Mouse (Mus musculus) MEL (cell line): ENCODE results near the gene Cux1. TPM values are rescaled to one million over a fixed set of nuclear protein-coding genes. Genes with fewer than 3 reads are reported as not detected.

ENCODE experiments used
- DNase-seq: peaks from one replicate; pipeline ENCODE4 v3.0.0; 2011; ENCODE audit warnings: low read depth, low spot score
- H3K27ac ChIP-seq: 2 replicates; pipeline ENCODE4 v1.5.1; 2012; ENCODE audit warnings: low read depth, mild to moderate bottlenecking, control low read depth, low read length, moderate library complexity; ENCODE audit not compliant: control insufficient read depth
- H3K27me3 ChIP-seq, 2 experiments: fragments of 150-350 bp in 1 of 2; sonication (generic) in 1 of 2; 2 replicates each; pipeline ENCODE4 v1.6.1; 2012; ENCODE audit warnings: low read length in 2 of 2, mild to moderate bottlenecking in 2 of 2, improper control_type of control experiment in 1 of 2, moderate library complexity in 1 of 2; ENCODE audit not compliant: insufficient read depth in 2 of 2, control insufficient read depth in 1 of 2
- H3K36me3 ChIP-seq, 2 experiments: 2 replicates each; pipeline ENCODE4 v1.6.1; 2012 to 2014; ENCODE audit warnings: low read length in 2 of 2, improper control_type of control experiment in 1 of 2, inconsistent platforms in 1 of 2, mild to moderate bottlenecking in 1 of 2; ENCODE audit not compliant: insufficient read depth in 2 of 2, control insufficient read depth in 1 of 2
- H3K4me1 ChIP-seq, 2 experiments: fragments of 150-350 bp in 1 of 2; sonication (generic) in 1 of 2; 2 replicates each; pipeline ENCODE4 v1.6.1; 2012; ENCODE audit warnings: low read length in 2 of 2, improper control_type of control experiment in 1 of 2, mild to moderate bottlenecking in 1 of 2; ENCODE audit not compliant: insufficient read depth in 2 of 2, control insufficient read depth in 1 of 2
- H3K4me3 ChIP-seq, 2 experiments: fragments of 150-350 bp in 1 of 2; sonication (generic) in 1 of 2; 2 replicates each; pipeline ENCODE4 v1.5.1; 2012; ENCODE audit warnings: low read depth in 2 of 2, low read length in 2 of 2, mild to moderate bottlenecking in 2 of 2, moderate library complexity in 2 of 2, control low read depth in 1 of 2, improper control_type of control experiment in 1 of 2; ENCODE audit not compliant: control insufficient read depth in 1 of 2, insufficient read depth in 1 of 2
- H3K79me2 ChIP-seq: 2 replicates; pipeline ENCODE4 v1.6.1; 2012; ENCODE audit warnings: mild to moderate bottlenecking, low read length, moderate library complexity; ENCODE audit not compliant: control insufficient read depth, poor library complexity, insufficient read depth
- H3K9ac ChIP-seq: 2 replicates; pipeline ENCODE4 v1.6.1; 2012; ENCODE audit warnings: low read depth, mild to moderate bottlenecking, control low read depth, low read length, moderate library complexity; ENCODE audit not compliant: control insufficient read depth, poor library complexity, severe bottlenecking
- H3K9me3 ChIP-seq: fragments of 150-350 bp; sonication (generic); replicated peaks from 2 replicates; pipeline ENCODE4 v1.6.1; 2012; ENCODE audit warnings: mild to moderate bottlenecking, low read length, improper control_type of control experiment, moderate library complexity; ENCODE audit not compliant: insufficient read depth
- BHLHE40 ChIP-seq: IDR thresholded peaks from 2 replicates; pipeline ENCODE4 v1.6.1; 2012; ENCODE audit warnings: low read depth, mild to moderate bottlenecking, inconsistent platforms, low read length, improper control_type of control experiment, borderline replicate concordance
- CHD1 ChIP-seq: IDR thresholded peaks from 2 replicates; pipeline ENCODE4 v1.6.1; 2012; ENCODE audit warnings: low read depth, mild to moderate bottlenecking, inconsistent platforms, low read length, improper control_type of control experiment
- CHD2 ChIP-seq: IDR thresholded peaks from 2 replicates; pipeline ENCODE4 v1.6.1; 2011; ENCODE audit warnings: low read length, improper control_type of control experiment
- CTCF ChIP-seq, 3 experiments: IDR thresholded peaks in 2 of 3; conservative IDR thresholded peaks in 1 of 3; 2 replicates each; pipeline ENCODE4 v1.5.1; 2011 to 2012; ENCODE audit warnings: low read length in 3 of 3, low read depth in 2 of 3, mild to moderate bottlenecking in 2 of 3, improper control_type of control experiment in 1 of 3, inconsistent platforms in 1 of 3, mixed read lengths in 1 of 3, moderate library complexity in 1 of 3; ENCODE audit not compliant: control insufficient read depth in 1 of 3, insufficient read depth in 1 of 3, poor library complexity in 1 of 3, severe bottlenecking in 1 of 3
- E2F4 ChIP-seq: IDR thresholded peaks from 2 replicates; pipeline ENCODE4 v1.6.1; 2011; ENCODE audit warnings: low read depth, low read length, improper control_type of control experiment, borderline replicate concordance
- ELF1 ChIP-seq: IDR thresholded peaks from 2 replicates; pipeline ENCODE4 v1.6.1; 2014; ENCODE audit warnings: low read depth, mild to moderate bottlenecking, inconsistent platforms, low read length, improper control_type of control experiment, moderate library complexity
- EP300 ChIP-seq, 2 experiments: IDR thresholded peaks; 2 replicates each; pipeline ENCODE4 v1.6.1; 2011; ENCODE audit warnings: improper control_type of control experiment in 2 of 2, low read length in 2 of 2, low read depth in 1 of 2, mild to moderate bottlenecking in 1 of 2
- ETS1 ChIP-seq: IDR thresholded peaks from 2 replicates; pipeline ENCODE4 v1.6.1; 2012; ENCODE audit warnings: low read depth, mild to moderate bottlenecking, inconsistent platforms, low read length, improper control_type of control experiment, moderate library complexity
- HCFC1 ChIP-seq: IDR thresholded peaks from 2 replicates; pipeline ENCODE4 v1.6.1; 2012; ENCODE audit warnings: low read depth, mild to moderate bottlenecking, inconsistent platforms, low read length, improper control_type of control experiment, moderate library complexity
- KAT2A ChIP-seq: conservative IDR thresholded peaks from 2 replicates; pipeline ENCODE4 v1.6.1; 2012; ENCODE audit warnings: low read depth, low read length, improper control_type of control experiment, inconsistent platforms
- MAX ChIP-seq: IDR thresholded peaks from 2 replicates; pipeline ENCODE4 v1.6.1; 2011; ENCODE audit warnings: low read length, improper control_type of control experiment
- MXI1 ChIP-seq: IDR thresholded peaks from 2 replicates; pipeline ENCODE4 v1.6.1; 2011; ENCODE audit warnings: mild to moderate bottlenecking, low read depth, low read length, improper control_type of control experiment
- MYC ChIP-seq: IDR thresholded peaks from 2 replicates; pipeline ENCODE4 v1.6.1; 2011; ENCODE audit warnings: low read depth, mild to moderate bottlenecking, low read length, improper control_type of control experiment, moderate library complexity
- NELFE ChIP-seq: IDR thresholded peaks from 2 replicates; pipeline ENCODE4 v1.6.1; 2011; ENCODE audit warnings: low read depth, low read length, improper control_type of control experiment
- POLR2A ChIP-seq, 2 experiments: IDR thresholded peaks; 2 replicates each; pipeline ENCODE4 v1.6.1; 2011 to 2012; ENCODE audit warnings: low read length in 2 of 2, mild to moderate bottlenecking in 2 of 2, control low read depth in 1 of 2, improper control_type of control experiment in 1 of 2, low read depth in 1 of 2, moderate library complexity in 1 of 2; ENCODE audit not compliant: control insufficient read depth in 1 of 2, insufficient read depth in 1 of 2, poor library complexity in 1 of 2
- POLR2AphosphoS2 ChIP-seq: IDR thresholded peaks from 2 replicates; pipeline ENCODE4 v1.6.1; 2011; ENCODE audit warnings: low read length, improper control_type of control experiment
- POLR2AphosphoS5 ChIP-seq: IDR thresholded peaks from 2 replicates; pipeline ENCODE4 v1.6.1; 2012; ENCODE audit warnings: low read depth, borderline replicate concordance, mild to moderate bottlenecking, inconsistent platforms, low read length, moderate library complexity, mixed read lengths
- RCOR1 ChIP-seq: IDR thresholded peaks from 2 replicates; pipeline ENCODE4 v1.6.1; 2012; ENCODE audit warnings: low read depth, mild to moderate bottlenecking, inconsistent platforms, low read length, improper control_type of control experiment
- SIN3A ChIP-seq: IDR thresholded peaks from 2 replicates; pipeline ENCODE4 v1.6.1; 2012; ENCODE audit warnings: low read length, improper control_type of control experiment, inconsistent platforms
- TAL1 ChIP-seq: IDR thresholded peaks from 2 replicates; pipeline ENCODE4 v1.6.1; 2012; ENCODE audit warnings: mild to moderate bottlenecking, inconsistent platforms, low read length, moderate library complexity, mixed read lengths
- TCF12 ChIP-seq: IDR thresholded peaks from 2 replicates; pipeline ENCODE4 v1.6.1; 2014; ENCODE audit warnings: low read depth, mild to moderate bottlenecking, inconsistent platforms, low read length, improper control_type of control experiment, moderate library complexity
- USF2 ChIP-seq, 2 experiments: IDR thresholded peaks; 2 replicates each; pipeline ENCODE4 v1.6.1; 2011 to 2012; ENCODE audit warnings: improper control_type of control experiment in 2 of 2, low read length in 2 of 2, borderline replicate concordance in 1 of 2, inconsistent platforms in 1 of 2, low read depth in 1 of 2, mild to moderate bottlenecking in 1 of 2; ENCODE audit not compliant: insufficient read depth in 1 of 2
- ZMIZ1 ChIP-seq: IDR thresholded peaks from 2 replicates; pipeline ENCODE4 v1.6.1; 2012; ENCODE audit warnings: low read depth, mild to moderate bottlenecking, inconsistent platforms, low read length, improper control_type of control experiment, moderate library complexity
- ZNF384 ChIP-seq: IDR thresholded peaks from 2 replicates; pipeline ENCODE4 v1.6.1; 2012; ENCODE audit warnings: low read depth, mild to moderate bottlenecking, inconsistent platforms, low read length, improper control_type of control experiment
- polyA plus RNA-seq, 2 experiments: library from polyadenylated mRNA; stranded (reverse) in 1 of 2; unstranded in 1 of 2; fragments of >175 nt in 1 of 2; fragments of >200 nt in 1 of 2; gene quantifications; 2 replicates each; pipeline versions ENCODE4 v1.2.1 to v1.2.4; 2012; ENCODE audit warnings: low replicate concordance in 2 of 2, low read depth in 1 of 2; ENCODE audit not compliant: insufficient read length in 2 of 2, insufficient read depth in 1 of 2, missing spikeins in 1 of 2
- total RNA-seq: library from RNA; depleted of rRNA; stranded (reverse); fragments of 300-350 nt; gene quantifications from 2 replicates; pipeline ENCODE4 v1.2.3, GENCODE M21; 2012

Cux1 gene
- total and polyA plus RNA-seq, 3 experiments: 71.1 to 104 TPM; not detected in 1

GRCm38 (mm10) chr5:136452681-136453080 is 114.6 kb downstream of the Cux1 start:
- peaks cover 3% of the 10 kb centered on the region; the same call in 1 of the 2 replicates for H3K79me2 ChIP-seq
- no peak overlapping the region for H3K27ac ChIP-seq
- H3K27me3 ChIP-seq: no peaks in the 10 kb centered on the region
- H3K4me3 ChIP-seq: no peak overlapping the region
- no peak overlapping the region for H3K9ac ChIP-seq
- H3K36me3 ChIP-seq: peaks cover 0 to 10% of the 10 kb centered on the region in 2 experiments; a peak in 2 of 4 replicates
- no peaks in the 10 kb centered on the region for H3K9me3 ChIP-seq
- DNase-seq: no peak
- TF ChIP-seq ZNF384 (no peak), NELFE (no peak), USF2 (IDR thresholded peaks at IDR 0.05; ENCODE audit: borderline replicate concordance in 1 of 2, insufficient read depth in 1 of 2, low read depth in 1 of 2, low read length in 2 of 2) (no peak), TCF12 (no peak), E2F4 (no peak), MXI1 (no peak), MAX (no peak), KAT2A (no peak), POLR2A (IDR thresholded peaks at IDR 0.05; ENCODE audit: control insufficient read depth in 1 of 2, insufficient read depth in 1 of 2, low read depth in 1 of 2, low read length in 2 of 2, poor library complexity in 1 of 2) (no peak), CHD2 (no peak), CTCF (IDR thresholded peaks at IDR 0.05 in 2 of 3, conservative IDR thresholded peaks at IDR 0.05 in 1 of 3; ENCODE audit: control insufficient read depth in 1 of 3, insufficient read depth in 1 of 3, low read depth in 2 of 3, low read length in 3 of 3, poor library complexity in 1 of 3, severe bottlenecking in 1 of 3) (no peak)
- H3K4me1 ChIP-seq: peaks cover 0 to 3% of the 10 kb centered on the region in 2 experiments; a peak in 2 of 4 replicates

GRCm38 (mm10) chr5:136449801-136450200 is 117.5 kb downstream of the Cux1 start:
- TF ChIP-seq ZMIZ1 (no peak), SIN3A (0 out of 2 replicates have a peak, but pooled peaks have one; percentile 27), ZNF384 (peak; percentile 78)
- no peaks in the 10 kb centered on the region for H3K27me3 ChIP-seq
- peak; percentile 56 for DNase-seq
- H3K36me3 ChIP-seq: peaks cover 0 to 9% of the 10 kb centered on the region in 2 experiments; a peak in 2 of 4 replicates
- peaks cover 1% of the 10 kb centered on the region; the same call in 1 of the 2 replicates for H3K79me2 ChIP-seq
- H3K9me3 ChIP-seq: no peaks in the 10 kb centered on the region
- no peak overlapping the region for H3K27ac ChIP-seq
- H3K4me3 ChIP-seq: no peak overlapping the region
- H3K4me1 ChIP-seq: peaks cover 0 to 3% of the 10 kb centered on the region in 2 experiments; a peak in 2 of 4 replicates
- H3K9ac ChIP-seq: no peak overlapping the region

GRCm38 (mm10) chr5:136445967-136446366 is 121.3 kb downstream of the Cux1 start:
- Histone ChIP-seq H3K27me3 (no peaks in the 10 kb centered on the region), H3K36me3 (peaks cover 2 to 12% of the 10 kb centered on the region in 2 experiments; a peak in 2 of 4 replicates), H3K4me1 (peaks cover 0 to 5% of the 10 kb centered on the region in 2 experiments; a peak in 3 of 4 replicates), H3K4me3 (no peak overlapping the region), H3K9ac (no peak overlapping the region), H3K9me3 (no peaks in the 10 kb centered on the region), H3K79me2 (peaks cover 1% of the 10 kb centered on the region; the same call in 1 of the 2 replicates), H3K27ac (no peak overlapping the region)
- TF ChIP-seq TAL1 (no peak), BHLHE40 (no peak), CHD1 (no peak), POLR2AphosphoS2 (no peak), ETS1 (no peak), TCF12 (no peak), CTCF (IDR thresholded peaks at IDR 0.05 in 2 of 3, conservative IDR thresholded peaks at IDR 0.05 in 1 of 3; ENCODE audit: control insufficient read depth in 1 of 3, insufficient read depth in 1 of 3, low read depth in 2 of 3, low read length in 3 of 3, poor library complexity in 1 of 3, severe bottlenecking in 1 of 3) (no peak), POLR2AphosphoS5 (no peak), EP300 (IDR thresholded peaks at IDR 0.05; ENCODE audit: low read depth in 1 of 2, low read length in 2 of 2) (no peak), RCOR1 (no peak), MYC (no peak), E2F4 (no peak), ELF1 (no peak), HCFC1 (no peak), POLR2A (IDR thresholded peaks at IDR 0.05; ENCODE audit: control insufficient read depth in 1 of 2, insufficient read depth in 1 of 2, low read depth in 1 of 2, low read length in 2 of 2, poor library complexity in 1 of 2) (no peak), SIN3A (no peak)
- no peak for DNase-seq
